8 mouse cellular contexts compared by ENCODE assay signal in genomic region chr17:24529883-24530282, GRCm38 (mm10). TPM values are rescaled to one million over a fixed set of nuclear protein-coding genes. Genes with fewer than 3 reads are reported as not detected.
DNase-seq lines count a peak whose midpoint lies in the region; ATAC-seq and TF ChIP-seq lines count a peak whose summit lies in the region.

No protein-coding gene starts in this region.

- 30% methylated on average over 5 of the region's 5 CpGs for WGBS in forebrain, embryonic 15.5 days
- 14% methylated on average over 5 of the region's 5 CpGs for WGBS in liver, embryonic 14.5 days (ENCODE audit: insufficient replicate concordance)

- peak overlapping the region; percentile 59 for H3K9ac ChIP-seq in forebrain, embryonic 15.5 days (replicated peaks)
- peak overlapping the region; percentile 86 for H3K9ac ChIP-seq in liver, embryonic 14.5 days (replicated peaks)

- ATAC-seq in erythroblast, adult 5-6 weeks (replicated peaks; ENCODE audit: low FRiP score, poor library complexity, severe bottlenecking) = no peak
- ATAC-seq in forebrain, embryonic 15.5 days (replicated peaks) = no peak
- ATAC-seq in liver, embryonic 14.5 days (ENCODE audit: insufficient read depth) = no peak

- no peak for DNase-seq in liver, embryonic 14.5 days (ENCODE audit: low read depth in 3 of 3, low spot score in 3 of 3)
- DNase-seq in adrenal gland, postnatal 4 days (ENCODE audit: low spot score in 2 of 2) = no peak
- DNase-seq in spleen, postnatal 14 days (ENCODE audit: low spot score in 2 of 2) = no peak
- no peak for DNase-seq in adrenal gland, postnatal 10 days

- H3K79me3 ChIP-seq in C2C12 (ENCODE audit: low read depth) = peaks cover 42% of the 10 kb centered on the region

- H3K79me2 ChIP-seq in C2C12 (ENCODE audit: control insufficient read depth, insufficient read depth) = peaks cover 47% of the 10 kb centered on the region

- TF ChIP-seq EP300 in liver, embryonic 14.5 days (IDR thresholded peaks at IDR 0.05; ENCODE audit: low read depth) = no peak

- peaks cover 79% of the 10 kb centered on the region for H3K4me1 ChIP-seq in erythroblast, embryonic 14.5 days (ENCODE audit: control insufficient read depth)
- H3K4me1 ChIP-seq in forebrain, embryonic 15.5 days = peaks cover 66% of the 10 kb centered on the region
- H3K4me1 ChIP-seq in liver, embryonic 14.5 days (replicated peaks; ENCODE audit: control insufficient read depth in 2 of 2, insufficient read depth in 2 of 2, low read length in 1 of 2) = peaks cover 18 to 36% of the 10 kb centered on the region in 2 experiments

- peaks cover 37% of the 10 kb centered on the region for H3K36me3 ChIP-seq in erythroblast, embryonic 14.5 days (ENCODE audit: control insufficient read depth)
- H3K36me3 ChIP-seq in C2C12 (ENCODE audit: control insufficient read depth, insufficient read depth) = peaks cover 27% of the 10 kb centered on the region
- H3K36me3 ChIP-seq in forebrain, embryonic 15.5 days = no peaks in the 10 kb centered on the region
- no peaks in the 10 kb centered on the region; the same call in 1 of the 2 replicates for H3K36me3 ChIP-seq in liver, embryonic 14.5 days (replicated peaks; ENCODE audit: control insufficient read depth, insufficient read depth, low read depth)

- peak overlapping the region; percentile 89 for H3K4me3 ChIP-seq in erythroblast, embryonic 14.5 days (replicated peaks)
- H3K4me3 ChIP-seq in C2C12 (ENCODE audit: insufficient read depth, poor library complexity, severe bottlenecking) = peak overlapping the region; percentile 68
- H3K4me3 ChIP-seq in forebrain, embryonic 15.5 days = peak overlapping the region; percentile 93
- H3K4me3 ChIP-seq in liver, embryonic 14.5 days (ENCODE audit: insufficient read depth in 1 of 2, low read depth in 2 of 2, low read length in 2 of 2) = peak overlapping the region; percentile 84 to 93

- no peak for TF ChIP-seq CTCF in C2C12 (IDR thresholded peaks at IDR 0.05; ENCODE audit: control insufficient read depth, insufficient read depth, insufficient read length)
- TF ChIP-seq CTCF in liver, embryonic 14.5 days (IDR thresholded peaks at IDR 0.05; ENCODE audit: low read depth) = no peak

- H3K9me3 ChIP-seq in erythroblast, embryonic 14.5 days (ENCODE audit: control insufficient read depth, low read length) = no peaks in the 10 kb centered on the region
- H3K9me3 ChIP-seq in forebrain, embryonic 15.5 days = no peaks in the 10 kb centered on the region
- H3K9me3 ChIP-seq in liver, embryonic 14.5 days (ENCODE audit: control insufficient read depth, low read length) = no peaks in the 10 kb centered on the region

- H3ac ChIP-seq in C2C12 (ENCODE audit: control insufficient read depth, insufficient read length, low read depth) = peak overlapping the region; percentile 77

- peak overlapping the region; percentile 71 for H3K4me2 ChIP-seq in forebrain, embryonic 15.5 days (replicated peaks)
- H3K4me2 ChIP-seq in liver, embryonic 14.5 days (ENCODE audit: low read depth) = peak overlapping the region; percentile 94

- H3K27ac ChIP-seq in forebrain, embryonic 15.5 days (replicated peaks) = no peak overlapping the region
- peak overlapping the region; percentile 85 for H3K27ac ChIP-seq in liver, embryonic 14.5 days

- H3K27me3 ChIP-seq in erythroblast, embryonic 14.5 days (ENCODE audit: control insufficient read depth) = peaks cover 2% of the 10 kb centered on the region; the same call in 1 of the 2 replicates
- H3K27me3 ChIP-seq in C2C12 (ENCODE audit: control insufficient read depth, insufficient read depth, insufficient read length) = no peaks in the 10 kb centered on the region
- H3K27me3 ChIP-seq in forebrain, embryonic 15.5 days = no peaks in the 10 kb centered on the region
- no peaks in the 10 kb centered on the region for H3K27me3 ChIP-seq in liver, embryonic 14.5 days (ENCODE audit: control insufficient read depth, insufficient read depth, low read length)

TF ChIP-seq in C2C12, 6 proteins besides CTCF, POLR2A, EP300 and RAD21:
- TF ChIP-seq MYOG (IDR thresholded peaks at IDR 0.05; ENCODE audit: control insufficient read depth, extremely low read depth, insufficient read length) (no peak), CEBPB (IDR thresholded peaks at IDR 0.05; ENCODE audit: low read depth) (no peak), MYOD1 (IDR thresholded peaks at IDR 0.05; ENCODE audit: control insufficient read depth, insufficient read length, low read depth) (no peak), USF1 (IDR thresholded peaks at IDR 0.05; ENCODE audit: low read depth) (no peak), FOSL1 (IDR thresholded peaks at IDR 0.05; ENCODE audit: insufficient read depth, low read length, poor library complexity, severe bottlenecking) (no peak), MAX (IDR thresholded peaks at IDR 0.05) (no peak)
TF ChIP-seq in C2C12: peak in this region for 0.

RNA-seq across cellular contexts. Expression of gene Traf7, which starts 2.1 kb away (rescaled TPM):
- 11.3 and 12.7 TPM in 2 replicates for polyA plus RNA-seq in erythroblast, embryonic 14.5 days (2012)
- 11.9 and 13.2 TPM in 2 replicates for total RNA-seq in erythroblast, adult 5-6 weeks (2015; ENCODE audit: low replicate concordance)
- total RNA-seq in erythroblast, adult 5-6 weeks (2017; ENCODE audit: low replicate concordance) = 24.2 and 45.2 TPM in 2 replicates
- 142 TPM for polyA plus RNA-seq in C2C12 (2012; fragmentation: generic; extraction: Trizol)
- polyA plus RNA-seq in forebrain, embryonic 15.5 days (2015; fragmentation: Nextera tagmentation; extraction: Ambion mirVana) = 107 and 112 TPM in 2 replicates
- 55.4 and 64.2 TPM in 2 replicates for polyA plus RNA-seq in liver, embryonic 14.5 days (2012; rRNA removed)
- polyA plus RNA-seq in liver, embryonic 14.5 days (2014; fragmentation: Nextera tagmentation; extraction: Ambion mirVana) = 25.6 and 29.4 TPM in 2 replicates
- 100 to 1,000 TPM; 137 to 149 TPM for total RNA-seq in adrenal gland, postnatal 4 days (2021)
- 100 to 1,000 TPM in 1 of 2 experiments, 10 to 100 TPM in 1; 83.5 to 104 TPM for total RNA-seq in adrenal gland, postnatal 10 days (2021)

RNA-seq across cellular contexts. Expression of gene Rab26, which starts 4.1 kb away (rescaled TPM):
- 0.09 TPM in 1 of 2 replicates, not detected in the other for polyA plus RNA-seq in erythroblast, embryonic 14.5 days (2012)
- total RNA-seq in erythroblast, adult 5-6 weeks (2015; ENCODE audit: low replicate concordance) = not detected in 2 replicates
- not detected in 2 replicates for total RNA-seq in erythroblast, adult 5-6 weeks (2017; ENCODE audit: low replicate concordance)
- 0.42 TPM for polyA plus RNA-seq in C2C12 (2012; fragmentation: generic; extraction: Trizol)
- polyA plus RNA-seq in forebrain, embryonic 15.5 days (2015; fragmentation: Nextera tagmentation; extraction: Ambion mirVana) = 5.7 and 6.6 TPM in 2 replicates
- polyA plus RNA-seq in liver, embryonic 14.5 days (2012; rRNA removed) = 0.21 and 0.28 TPM in 2 replicates
- 0.95 and 1.0 TPM in 2 replicates for polyA plus RNA-seq in liver, embryonic 14.5 days (2014; fragmentation: Nextera tagmentation; extraction: Ambion mirVana)
- 1 to 10 TPM; 1.1 to 1.9 TPM for total RNA-seq in adrenal gland, postnatal 4 days (2021)
- 1 to 10 TPM; 1.2 to 1.5 TPM for total RNA-seq in adrenal gland, postnatal 10 days (2021)

RNA-seq across cellular contexts. Expression of gene Pkd1, which starts 19.8 kb away (rescaled TPM):
- polyA plus RNA-seq in erythroblast, embryonic 14.5 days (2012) = 0.14 and 0.21 TPM in 2 replicates
- total RNA-seq in erythroblast, adult 5-6 weeks (2015; ENCODE audit: low replicate concordance) = 1.5 and 6.1 TPM in 2 replicates
- 3.8 and 16.2 TPM in 2 replicates for total RNA-seq in erythroblast, adult 5-6 weeks (2017; ENCODE audit: low replicate concordance)
- 50.6 TPM for polyA plus RNA-seq in C2C12 (2012; fragmentation: generic; extraction: Trizol)
- 17.1 and 22.9 TPM in 2 replicates for polyA plus RNA-seq in forebrain, embryonic 15.5 days (2015; fragmentation: Nextera tagmentation; extraction: Ambion mirVana)
- polyA plus RNA-seq in liver, embryonic 14.5 days (2012; rRNA removed) = 3.4 and 4.0 TPM in 2 replicates
- polyA plus RNA-seq in liver, embryonic 14.5 days (2014; fragmentation: Nextera tagmentation; extraction: Ambion mirVana) = 1.8 and 2.9 TPM in 2 replicates
- total RNA-seq in adrenal gland, postnatal 4 days (2021) = 10 to 100 TPM; 67.8 to 70.9 TPM
- 10 to 100 TPM; 40.2 to 51.0 TPM for total RNA-seq in adrenal gland, postnatal 10 days (2021)

RNA-seq across cellular contexts. Expression of gene Caskin1, which starts 41.5 kb away (rescaled TPM):
- polyA plus RNA-seq in erythroblast, embryonic 14.5 days (2012) = not detected in 2 replicates
- total RNA-seq in erythroblast, adult 5-6 weeks (2015; ENCODE audit: low replicate concordance) = not detected in 2 replicates
- not detected in 2 replicates for total RNA-seq in erythroblast, adult 5-6 weeks (2017; ENCODE audit: low replicate concordance)
- polyA plus RNA-seq in C2C12 (2012; fragmentation: generic; extraction: Trizol) = 0.36 TPM
- polyA plus RNA-seq in forebrain, embryonic 15.5 days (2015; fragmentation: Nextera tagmentation; extraction: Ambion mirVana) = 25.6 and 26.4 TPM in 2 replicates
- polyA plus RNA-seq in liver, embryonic 14.5 days (2012; rRNA removed) = 0.09 and 0.11 TPM in 2 replicates
- polyA plus RNA-seq in liver, embryonic 14.5 days (2014; fragmentation: Nextera tagmentation; extraction: Ambion mirVana) = 0.08 TPM in 2 replicates
- total RNA-seq in adrenal gland, postnatal 4 days (2021) = 10 to 100 TPM; 62.4 to 65.2 TPM
- 10 to 100 TPM; 11.1 to 26.5 TPM for total RNA-seq in adrenal gland, postnatal 10 days (2021)

RNA-seq across cellular contexts. Expression of gene Mlst8, which starts 51.0 kb away (rescaled TPM):
- 1.4 and 1.7 TPM in 2 replicates for polyA plus RNA-seq in erythroblast, embryonic 14.5 days (2012)
- total RNA-seq in erythroblast, adult 5-6 weeks (2015; ENCODE audit: low replicate concordance) = 5.9 and 15.8 TPM in 2 replicates
- 5.5 and 8.2 TPM in 2 replicates for total RNA-seq in erythroblast, adult 5-6 weeks (2017; ENCODE audit: low replicate concordance)
- 23.1 TPM for polyA plus RNA-seq in C2C12 (2012; fragmentation: generic; extraction: Trizol)
- polyA plus RNA-seq in forebrain, embryonic 15.5 days (2015; fragmentation: Nextera tagmentation; extraction: Ambion mirVana) = 35.2 and 36.4 TPM in 2 replicates
- polyA plus RNA-seq in liver, embryonic 14.5 days (2012; rRNA removed) = 13.5 and 18.5 TPM in 2 replicates
- polyA plus RNA-seq in liver, embryonic 14.5 days (2014; fragmentation: Nextera tagmentation; extraction: Ambion mirVana) = 9.6 and 11.2 TPM in 2 replicates
- 10 to 100 TPM; 28.0 to 30.0 TPM for total RNA-seq in adrenal gland, postnatal 4 days (2021)
- total RNA-seq in adrenal gland, postnatal 10 days (2021) = 10 to 100 TPM; 20.3 to 23.9 TPM
